Mouse (Mus musculus): Measurements from ENCODE around the gene Tmem182. TPM values are rescaled to one million over a fixed set of nuclear protein-coding genes. Genes with fewer than 3 reads are reported as not detected.

Tmem182 gene
- polyA plus RNA-seq (2015; fragmentation: Nextera tagmentation; extraction: Ambion mirVana) = 35.6 and 44.8 TPM in 2 replicates

- Histone ChIP-seq H3K27ac (peak within 1 kb of the TSS; percentile 93), H3K27me3 (no peaks in the 10 kb centered on the region), H3K4me1 (replicated peaks) (peaks cover 16% of the 10 kb centered on the region; the same call in 1 of the 2 replicates), H3K4me2 (peak within 1 kb of the TSS; percentile 44), H3K4me3 (peak within 1 kb of the TSS; percentile 40), H3K9ac (peak within 1 kb of the TSS; percentile 27), H3K36me3 (no peaks in the 10 kb centered on the region), H3K9me3 (replicated peaks) (no peaks in the 10 kb centered on the region)
- peak; percentile 83 for ATAC-seq (replicated peaks; ENCODE audit: insufficient number of reproducible peaks, insufficient read depth, low FRiP score, low read depth)
- 32% methylated on average over 9 of the region's 9 CpGs for WGBS
Measured at GRCm38 (mm10) chr1:40805351-40805750, at the start of gene Tmem182. Gene Tmem182, plus strand, starts transcription at chr1:40805601.

- Histone ChIP-seq H3K9ac (no peak overlapping the region), H3K36me3 (no peaks in the 10 kb centered on the region), H3K27me3 (no peaks in the 10 kb centered on the region), H3K27ac (no peak overlapping the region), H3K9me3 (replicated peaks) (no peaks in the 10 kb centered on the region), H3K4me3 (no peak overlapping the region), H3K4me1 (replicated peaks) (no peaks in the 10 kb centered on the region), H3K4me2 (no peak overlapping the region)
- ATAC-seq (replicated peaks; ENCODE audit: insufficient number of reproducible peaks, insufficient read depth, low FRiP score, low read depth) = no peak
- 83% methylated on average over 6 of the region's 6 CpGs for WGBS
Measured at GRCm38 (mm10) chr1:40759751-40760445, 45.5 kb upstream of the Tmem182 start.

- Histone ChIP-seq H3K4me3 (no peak overlapping the region), H3K27me3 (no peaks in the 10 kb centered on the region), H3K9me3 (replicated peaks) (no peaks in the 10 kb centered on the region), H3K4me1 (replicated peaks) (no peaks in the 10 kb centered on the region), H3K27ac (no peak overlapping the region), H3K4me2 (no peak overlapping the region), H3K36me3 (no peaks in the 10 kb centered on the region), H3K9ac (no peak overlapping the region)
- 82% methylated on average over 1 of the region's 1 CpGs for WGBS
- ATAC-seq (replicated peaks; ENCODE audit: insufficient number of reproducible peaks, insufficient read depth, low FRiP score, low read depth) = no peak
Measured at GRCm38 (mm10) chr1:40764042-40764441, 41.4 kb upstream of the Tmem182 start.

GRCm38 (mm10) chr1:40764701-40765275 is 40.6 kb upstream of the Tmem182 start:
- Histone ChIP-seq H3K27me3 (no peaks in the 10 kb centered on the region), H3K27ac (no peak overlapping the region), H3K4me2 (no peak overlapping the region), H3K36me3 (no peaks in the 10 kb centered on the region), H3K9me3 (replicated peaks) (no peaks in the 10 kb centered on the region), H3K4me3 (no peak overlapping the region), H3K4me1 (replicated peaks) (no peaks in the 10 kb centered on the region), H3K9ac (no peak overlapping the region)
- ATAC-seq (replicated peaks; ENCODE audit: insufficient number of reproducible peaks, insufficient read depth, low FRiP score, low read depth) = no peak
- 71% methylated on average over 15 of the region's 15 CpGs for WGBS

- no peak overlapping the region for H3K9ac ChIP-seq
- no peaks in the 10 kb centered on the region for H3K4me1 ChIP-seq (replicated peaks)
- H3K27ac ChIP-seq = no peak overlapping the region
- H3K9me3 ChIP-seq (replicated peaks) = no peaks in the 10 kb centered on the region
- no peak overlapping the region for H3K4me2 ChIP-seq
- H3K4me3 ChIP-seq = no peak overlapping the region
- 85% methylated on average over 12 of the region's 12 CpGs for WGBS
- H3K27me3 ChIP-seq = no peaks in the 10 kb centered on the region
- no peak for ATAC-seq (replicated peaks; ENCODE audit: insufficient number of reproducible peaks, insufficient read depth, low FRiP score, low read depth)
- no peaks in the 10 kb centered on the region for H3K36me3 ChIP-seq
Measured at GRCm38 (mm10) chr1:40765521-40765920, 39.9 kb upstream of the Tmem182 start.

GRCm38 (mm10) chr1:40767588-40767987 is 37.8 kb upstream of the Tmem182 start:
- 80% methylated on average over 18 of the region's 18 CpGs for WGBS
- ATAC-seq (replicated peaks; ENCODE audit: insufficient number of reproducible peaks, insufficient read depth, low FRiP score, low read depth) = no peak

GRCm38 (mm10) chr1:40768606-40769005 is 36.8 kb upstream of the Tmem182 start:
- H3K4me2 ChIP-seq = no peak overlapping the region
- H3K4me3 ChIP-seq = no peak overlapping the region
- ATAC-seq (replicated peaks; ENCODE audit: insufficient number of reproducible peaks, insufficient read depth, low FRiP score, low read depth) = no peak
- WGBS = 31% methylated on average over 6 of the region's 6 CpGs
- H3K27ac ChIP-seq = no peak overlapping the region
- H3K36me3 ChIP-seq = no peaks in the 10 kb centered on the region; the same call in 1 of the 2 replicates
- no peak overlapping the region for H3K9ac ChIP-seq
- no peaks in the 10 kb centered on the region for H3K27me3 ChIP-seq
- H3K9me3 ChIP-seq (replicated peaks) = no peaks in the 10 kb centered on the region
- H3K4me1 ChIP-seq (replicated peaks) = no peaks in the 10 kb centered on the region

More at GRCm38 (mm10) chr1:40767588-40767987, 37.8 kb upstream of the Tmem182 start:
- no peaks in the 10 kb centered on the region for H3K36me3 ChIP-seq
- H3K4me1 ChIP-seq (replicated peaks) = no peaks in the 10 kb centered on the region
- H3K27ac ChIP-seq = no peak overlapping the region
- no peaks in the 10 kb centered on the region for H3K9me3 ChIP-seq (replicated peaks)
- H3K27me3 ChIP-seq = no peaks in the 10 kb centered on the region
- no peak overlapping the region for H3K4me3 ChIP-seq
- H3K4me2 ChIP-seq = no peak overlapping the region
- H3K9ac ChIP-seq = no peak overlapping the region

GRCm38 (mm10) chr1:40769331-40769894 is 36.0 kb upstream of the Tmem182 start:
- Histone ChIP-seq H3K4me2 (no peak overlapping the region), H3K27me3 (no peaks in the 10 kb centered on the region), H3K36me3 (no peaks in the 10 kb centered on the region; the same call in 1 of the 2 replicates), H3K4me3 (no peak overlapping the region), H3K4me1 (replicated peaks) (no peaks in the 10 kb centered on the region), H3K9ac (no peak overlapping the region), H3K27ac (no peak overlapping the region), H3K9me3 (replicated peaks) (no peaks in the 10 kb centered on the region)
- no peak for ATAC-seq (replicated peaks; ENCODE audit: insufficient number of reproducible peaks, insufficient read depth, low FRiP score, low read depth)
- WGBS = 68% methylated on average over 4 of the region's 4 CpGs

GRCm38 (mm10) chr1:40771196-40771970 is 34.0 kb upstream of the Tmem182 start:
- no peaks in the 10 kb centered on the region for H3K27me3 ChIP-seq
- H3K4me2 ChIP-seq = no peak overlapping the region
- H3K4me1 ChIP-seq (replicated peaks) = no peaks in the 10 kb centered on the region
- no peaks in the 10 kb centered on the region; the same call in 1 of the 2 replicates for H3K36me3 ChIP-seq
- ATAC-seq (replicated peaks; ENCODE audit: insufficient number of reproducible peaks, insufficient read depth, low FRiP score, low read depth) = no peak
- H3K9ac ChIP-seq = no peak overlapping the region
- no peak overlapping the region for H3K4me3 ChIP-seq
- 80% methylated on average over 7 of the region's 7 CpGs for WGBS
- no peak overlapping the region for H3K27ac ChIP-seq
- no peaks in the 10 kb centered on the region for H3K9me3 ChIP-seq (replicated peaks)

GRCm38 (mm10) chr1:40773234-40773633 is 32.2 kb upstream of the Tmem182 start:
- no peak overlapping the region for H3K27ac ChIP-seq
- no peaks in the 10 kb centered on the region for H3K4me1 ChIP-seq (replicated peaks)
- H3K9me3 ChIP-seq (replicated peaks) = no peaks in the 10 kb centered on the region
- 74% methylated on average over 5 of the region's 5 CpGs for WGBS
- H3K9ac ChIP-seq = no peak overlapping the region
- H3K36me3 ChIP-seq = no peaks in the 10 kb centered on the region; the same call in 1 of the 2 replicates
- no peaks in the 10 kb centered on the region for H3K27me3 ChIP-seq
- no peak for ATAC-seq (replicated peaks; ENCODE audit: insufficient number of reproducible peaks, insufficient read depth, low FRiP score, low read depth)
- no peak overlapping the region for H3K4me3 ChIP-seq
- no peak overlapping the region for H3K4me2 ChIP-seq

GRCm38 (mm10) chr1:40774040-40774439 is 31.4 kb upstream of the Tmem182 start:
- Histone ChIP-seq H3K4me1 (replicated peaks) (no peaks in the 10 kb centered on the region), H3K36me3 (peaks cover 7% of the 10 kb centered on the region), H3K9ac (no peak overlapping the region), H3K27ac (no peak overlapping the region), H3K9me3 (replicated peaks) (peaks cover 6% of the 10 kb centered on the region), H3K27me3 (no peaks in the 10 kb centered on the region), H3K4me3 (no peak overlapping the region), H3K4me2 (no peak overlapping the region)
- WGBS = 88% methylated on average over 10 of the region's 10 CpGs
- no peak for ATAC-seq (replicated peaks; ENCODE audit: insufficient number of reproducible peaks, insufficient read depth, low FRiP score, low read depth)
